Mouse (Mus musculus): ENCODE measurements around the gene Defb25. TPM values are rescaled to one million over a fixed set of nuclear protein-coding genes. Genes with fewer than 3 reads are reported as not detected.

Gene Defb25
- total RNA-seq, 2 experiments from 2014 or later = not detected

DNA sequence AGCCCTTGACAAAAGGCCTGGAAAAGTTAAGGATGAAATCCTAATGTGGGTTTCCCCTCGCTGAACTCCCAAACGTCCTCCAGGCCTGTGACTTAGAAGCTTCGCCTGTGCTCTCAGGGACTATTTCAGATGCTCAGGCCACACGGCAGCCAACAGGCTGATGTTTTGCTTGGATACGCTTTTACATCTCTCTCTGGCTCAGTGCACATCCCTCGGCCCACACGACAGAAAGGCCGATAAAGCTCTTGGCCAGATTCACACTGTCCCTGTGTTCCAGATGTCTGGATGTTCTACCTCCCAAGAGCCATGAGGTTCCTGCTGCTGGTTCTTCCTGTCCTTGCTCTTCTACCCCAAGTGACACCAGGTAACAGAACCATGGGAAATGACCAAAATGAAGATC, 49.4 kb downstream of the Defb25 start:
- DNase-seq (ENCODE audit: low spot score in 2 of 2) = no peak

Other genes with a start within 250 kb of the Defb25 start
- gene Nrsn2, start 246.4 kb downstream of the Defb25 start, total RNA-seq (2021) = 10 to 100 TPM; 33.0 to 39.6 TPM
- gene Sox12, start 225.0 kb downstream of the Defb25 start, total RNA-seq (2021) = 10 to 100 TPM; 21.4 to 23.1 TPM
- gene Zcchc3, start 208.0 kb downstream of the Defb25 start, total RNA-seq (2021) = 10 to 100 TPM in 1 of 2 experiments, 1 to 10 TPM in 1; 9.8 to 10.8 TPM
- 1 to 10 TPM; 2.9 to 4.2 TPM for gene 6820408C15Rik, start 207.5 kb downstream of the Defb25 start, total RNA-seq (2021)
- gene Defb23, start 158.4 kb downstream of the Defb25 start, total RNA-seq (2021) = not detected
- not detected for gene Defb20, start 146.0 kb downstream of the Defb25 start, total RNA-seq (2021)
- not detected for gene Defb22, start 132.9 kb downstream of the Defb25 start, total RNA-seq (2021)
- not detected for gene Defb26, start 111.4 kb downstream of the Defb25 start, total RNA-seq (2021)
- gene Defb28, start 104.8 kb downstream of the Defb25 start, total RNA-seq (2021) = not detected
- gene Defb29, start 83.0 kb downstream of the Defb25 start, total RNA-seq (2021) = not detected
- not detected for gene Gm17416, start 53.7 kb downstream of the Defb25 start, total RNA-seq (2021)
- not detected for gene Defb21, start 50.3 kb downstream of the Defb25 start, total RNA-seq (2021)
- not detected for gene Defb19, start 42.7 kb downstream of the Defb25 start, total RNA-seq (2021)
- gene Defb45, start 23.7 kb downstream of the Defb25 start, total RNA-seq (2021) = not detected
- not detected for gene Defb36, start 18.7 kb downstream of the Defb25 start, total RNA-seq (2021)
- under 1 TPM; 0.72 to 0.83 TPM for gene Rem1, start 3.9 kb upstream of the Defb25 start, total RNA-seq (2021)
- 10 to 100 TPM; 84.9 to 86.7 TPM for gene H13, start 46.4 kb upstream of the Defb25 start, total RNA-seq (2021)
- 10 to 100 TPM; 25.4 to 25.7 TPM for gene Mcts2, start 64.0 kb upstream of the Defb25 start, total RNA-seq (2021)
- 10 to 100 TPM; 32.9 to 35.8 TPM for gene Id1, start 113.2 kb upstream of the Defb25 start, total RNA-seq (2021)
- 1 to 10 TPM; 2.9 to 3.6 TPM for gene Cox4i2, start 131.1 kb upstream of the Defb25 start, total RNA-seq (2021)
- 100 to 1,000 TPM; 124 to 128 TPM for gene Bcl2l1, start 208.7 kb upstream of the Defb25 start, total RNA-seq (2021)
- gene Tpx2, start 224.9 kb upstream of the Defb25 start, total RNA-seq (2021) = 1 to 10 TPM; 2.5 to 4.7 TPM

All from layer of hippocampus, postnatal 14 days (tissue).